Mouse (Mus musculus) brain, embryonic 14.5 days (tissue): Measurements from ENCODE around the gene Mgll. TPM values are rescaled to one million over a fixed set of nuclear protein-coding genes. Genes with fewer than 3 reads are reported as not detected.
A peak's percentile ranks its signal among the peaks of the same experiment; 100 is the strongest.

Experiments used
- DNase-seq: peaks from one replicate; pipeline ENCODE4 v3.0.0-alpha.2; 2011; ENCODE audit warnings: low read depth
- CTCF ChIP-seq: fragments of 200-500 bp; IDR thresholded peaks from 2 replicates; pipeline ENCODE4 v1.5.1; 2012; ENCODE audit warnings: inconsistent platforms, mild to moderate bottlenecking, moderate library complexity, borderline replicate concordance; ENCODE audit not compliant: insufficient read depth, insufficient read length; ENCODE audit errors: extremely low read depth
- POLR2A ChIP-seq: fragments of 200-500 bp; IDR thresholded peaks from 2 replicates; pipeline ENCODE4 v1.6.1; 2012; ENCODE audit warnings: mild to moderate bottlenecking, inconsistent platforms, borderline replicate concordance; ENCODE audit not compliant: poor library complexity, insufficient read depth, insufficient read length, severe bottlenecking; ENCODE audit errors: extremely low read depth
- polyA plus RNA-seq: library from polyadenylated mRNA; depleted of rRNA; stranded (reverse); fragments of >200 nt; gene quantifications from 2 replicates; pipeline ENCODE4 v1.2.3, GENCODE M21; 2012

The Mgll gene
- polyA plus RNA-seq, 1 experiment: 8.8 TPM

GRCm38 (mm10) chr6:88816913-88817312 lies 92.7 kb downstream of the Mgll start:
- TF ChIP-seq CTCF (no peak), POLR2A (no peak)

GRCm38 (mm10) chr6:88820853-88821252 lies 96.6 kb downstream of the Mgll start:
- TF ChIP-seq CTCF (no peak), POLR2A (no peak)

More at GRCm38 (mm10) chr6:88816913-88817312, 92.7 kb downstream of the Mgll start:
- DNase-seq: no peak

GRCm38 (mm10) chr6:88821294-88821693 lies 97.1 kb downstream of the Mgll start:
- TF ChIP-seq POLR2A (no peak), CTCF (no peak)
- DNase-seq: no peak

More at GRCm38 (mm10) chr6:88820853-88821252, 96.6 kb downstream of the Mgll start:
- no peak for DNase-seq

GRCm38 (mm10) chr6:88821901-88822300 lies 97.7 kb downstream of the Mgll start:
- DNase-seq: peak; percentile 33

GRCm38 (mm10) chr6:88824183-88824582 lies 100.0 kb downstream of the Mgll start:
- DNase-seq: no peak
- no peak for TF ChIP-seq POLR2A
- no peak for TF ChIP-seq CTCF

More at GRCm38 (mm10) chr6:88821901-88822300, 97.7 kb downstream of the Mgll start:
- no peak for TF ChIP-seq CTCF
- TF ChIP-seq POLR2A: no peak

GRCm38 (mm10) chr6:88826088-88826487 lies 101.9 kb downstream of the Mgll start:
- TF ChIP-seq POLR2A (no peak), CTCF (no peak)

GRCm38 (mm10) chr6:88826545-88826944 lies 102.3 kb downstream of the Mgll start:
- peak; percentile 88 for DNase-seq
- TF ChIP-seq POLR2A (no peak), CTCF (peak; percentile 58)

More at GRCm38 (mm10) chr6:88826088-88826487, 101.9 kb downstream of the Mgll start:
- no peak for DNase-seq

- DNase-seq: no peak
- TF ChIP-seq POLR2A (no peak), CTCF (no peak)
These were observed 102.8 kb downstream of the Mgll start for GRCm38 (mm10) chr6:88826965-88827364.

- no peak for TF ChIP-seq POLR2A
- no peak for TF ChIP-seq CTCF
- peak; percentile 44 for DNase-seq
These were observed 103.4 kb downstream of the Mgll start for GRCm38 (mm10) chr6:88827395-88828205.

GRCm38 (mm10) chr6:88828206-88829009 lies 104.2 kb downstream of the Mgll start:
- TF ChIP-seq CTCF (no peak), POLR2A (no peak)
- no peak for DNase-seq

- TF ChIP-seq CTCF (no peak), POLR2A (no peak)
- no peak for DNase-seq
These were observed 105.4 kb downstream of the Mgll start for GRCm38 (mm10) chr6:88829579-88829978.
